Mouse (Mus musculus) MEL (cell line): ENCODE results near the gene Zfp513. TPM values are rescaled to one million over a fixed set of nuclear protein-coding genes. Genes with fewer than 3 reads are reported as not detected.

Source experiments
- DNase-seq: peaks from one replicate; pipeline ENCODE4 v3.0.0; 2011; ENCODE audit warnings: low read depth, low spot score
- H3K27ac ChIP-seq: 2 replicates; pipeline ENCODE4 v1.5.1; 2012; ENCODE audit warnings: low read depth, mild to moderate bottlenecking, control low read depth, low read length, moderate library complexity; ENCODE audit not compliant: control insufficient read depth
- H3K27me3 ChIP-seq, 2 experiments: fragments of 150-350 bp in 1 of 2; sonication (generic) in 1 of 2; 2 replicates each; pipeline ENCODE4 v1.6.1; 2012; ENCODE audit warnings: low read length in 2 of 2, mild to moderate bottlenecking in 2 of 2, improper control_type of control experiment in 1 of 2, moderate library complexity in 1 of 2; ENCODE audit not compliant: insufficient read depth in 2 of 2, control insufficient read depth in 1 of 2
- H3K36me3 ChIP-seq, 2 experiments: 2 replicates each; pipeline ENCODE4 v1.6.1; 2012 to 2014; ENCODE audit warnings: low read length in 2 of 2, improper control_type of control experiment in 1 of 2, inconsistent platforms in 1 of 2, mild to moderate bottlenecking in 1 of 2; ENCODE audit not compliant: insufficient read depth in 2 of 2, control insufficient read depth in 1 of 2
- H3K4me1 ChIP-seq, 2 experiments: fragments of 150-350 bp in 1 of 2; sonication (generic) in 1 of 2; 2 replicates each; pipeline ENCODE4 v1.6.1; 2012; ENCODE audit warnings: low read length in 2 of 2, improper control_type of control experiment in 1 of 2, mild to moderate bottlenecking in 1 of 2; ENCODE audit not compliant: insufficient read depth in 2 of 2, control insufficient read depth in 1 of 2
- H3K4me3 ChIP-seq, 2 experiments: fragments of 150-350 bp in 1 of 2; sonication (generic) in 1 of 2; 2 replicates each; pipeline ENCODE4 v1.5.1; 2012; ENCODE audit warnings: low read depth in 2 of 2, low read length in 2 of 2, mild to moderate bottlenecking in 2 of 2, moderate library complexity in 2 of 2, control low read depth in 1 of 2, improper control_type of control experiment in 1 of 2; ENCODE audit not compliant: control insufficient read depth in 1 of 2, insufficient read depth in 1 of 2
- H3K79me2 ChIP-seq: 2 replicates; pipeline ENCODE4 v1.6.1; 2012; ENCODE audit warnings: mild to moderate bottlenecking, low read length, moderate library complexity; ENCODE audit not compliant: control insufficient read depth, poor library complexity, insufficient read depth
- H3K9ac ChIP-seq: 2 replicates; pipeline ENCODE4 v1.6.1; 2012; ENCODE audit warnings: low read depth, mild to moderate bottlenecking, control low read depth, low read length, moderate library complexity; ENCODE audit not compliant: control insufficient read depth, poor library complexity, severe bottlenecking
- H3K9me3 ChIP-seq: fragments of 150-350 bp; sonication (generic); replicated peaks from 2 replicates; pipeline ENCODE4 v1.6.1; 2012; ENCODE audit warnings: mild to moderate bottlenecking, low read length, improper control_type of control experiment, moderate library complexity; ENCODE audit not compliant: insufficient read depth
- BHLHE40 ChIP-seq: IDR thresholded peaks from 2 replicates; pipeline ENCODE4 v1.6.1; 2012; ENCODE audit warnings: low read depth, mild to moderate bottlenecking, inconsistent platforms, low read length, improper control_type of control experiment, borderline replicate concordance
- CHD1 ChIP-seq: IDR thresholded peaks from 2 replicates; pipeline ENCODE4 v1.6.1; 2012; ENCODE audit warnings: low read depth, mild to moderate bottlenecking, inconsistent platforms, low read length, improper control_type of control experiment
- CHD2 ChIP-seq: IDR thresholded peaks from 2 replicates; pipeline ENCODE4 v1.6.1; 2011; ENCODE audit warnings: low read length, improper control_type of control experiment
- CTCF ChIP-seq, 3 experiments: IDR thresholded peaks in 2 of 3; conservative IDR thresholded peaks in 1 of 3; 2 replicates each; pipeline ENCODE4 v1.5.1; 2011 to 2012; ENCODE audit warnings: low read length in 3 of 3, low read depth in 2 of 3, mild to moderate bottlenecking in 2 of 3, improper control_type of control experiment in 1 of 3, inconsistent platforms in 1 of 3, mixed read lengths in 1 of 3, moderate library complexity in 1 of 3; ENCODE audit not compliant: control insufficient read depth in 1 of 3, insufficient read depth in 1 of 3, poor library complexity in 1 of 3, severe bottlenecking in 1 of 3
- E2F4 ChIP-seq: IDR thresholded peaks from 2 replicates; pipeline ENCODE4 v1.6.1; 2011; ENCODE audit warnings: low read depth, low read length, improper control_type of control experiment, borderline replicate concordance
- ELF1 ChIP-seq: IDR thresholded peaks from 2 replicates; pipeline ENCODE4 v1.6.1; 2014; ENCODE audit warnings: low read depth, mild to moderate bottlenecking, inconsistent platforms, low read length, improper control_type of control experiment, moderate library complexity
- EP300 ChIP-seq, 2 experiments: IDR thresholded peaks; 2 replicates each; pipeline ENCODE4 v1.6.1; 2011; ENCODE audit warnings: improper control_type of control experiment in 2 of 2, low read length in 2 of 2, low read depth in 1 of 2, mild to moderate bottlenecking in 1 of 2
- ETS1 ChIP-seq: IDR thresholded peaks from 2 replicates; pipeline ENCODE4 v1.6.1; 2012; ENCODE audit warnings: low read depth, mild to moderate bottlenecking, inconsistent platforms, low read length, improper control_type of control experiment, moderate library complexity
- GABPA ChIP-seq: IDR thresholded peaks from 2 replicates; pipeline ENCODE4 v1.6.1; 2012; ENCODE audit warnings: low read depth, mild to moderate bottlenecking, inconsistent platforms, low read length, improper control_type of control experiment, moderate library complexity
- GATA1 ChIP-seq: IDR thresholded peaks from 2 replicates; pipeline ENCODE4 v1.6.1; 2011; ENCODE audit warnings: low read depth, low read length, improper control_type of control experiment
- HCFC1 ChIP-seq: IDR thresholded peaks from 2 replicates; pipeline ENCODE4 v1.6.1; 2012; ENCODE audit warnings: low read depth, mild to moderate bottlenecking, inconsistent platforms, low read length, improper control_type of control experiment, moderate library complexity
- JUND ChIP-seq: IDR thresholded peaks from 2 replicates; pipeline ENCODE4 v1.6.1; 2011; ENCODE audit warnings: low read depth, mild to moderate bottlenecking, improper control_type of control experiment, low read length
- KAT2A ChIP-seq: conservative IDR thresholded peaks from 2 replicates; pipeline ENCODE4 v1.6.1; 2012; ENCODE audit warnings: low read depth, low read length, improper control_type of control experiment, inconsistent platforms
- MAFK ChIP-seq: IDR thresholded peaks from 2 replicates; pipeline ENCODE4 v1.6.1; 2011; ENCODE audit warnings: low read depth, mild to moderate bottlenecking, low read length, improper control_type of control experiment, borderline replicate concordance
- MAX ChIP-seq: IDR thresholded peaks from 2 replicates; pipeline ENCODE4 v1.6.1; 2011; ENCODE audit warnings: low read length, improper control_type of control experiment
- MAZ ChIP-seq: IDR thresholded peaks from 2 replicates; pipeline ENCODE4 v1.6.1; 2012; ENCODE audit warnings: low read depth, mild to moderate bottlenecking, inconsistent platforms, low read length, improper control_type of control experiment
- MEF2A ChIP-seq: IDR thresholded peaks from 2 replicates; pipeline ENCODE4 v1.6.1; 2014; ENCODE audit warnings: low read depth, mild to moderate bottlenecking, inconsistent platforms, low read length, improper control_type of control experiment; ENCODE audit not compliant: poor library complexity, insufficient replicate concordance, severe bottlenecking; ENCODE audit errors: extremely low read depth
- MXI1 ChIP-seq: IDR thresholded peaks from 2 replicates; pipeline ENCODE4 v1.6.1; 2011; ENCODE audit warnings: mild to moderate bottlenecking, low read depth, low read length, improper control_type of control experiment
- MYB ChIP-seq: IDR thresholded peaks from 2 replicates; pipeline ENCODE4 v1.6.1; 2011; ENCODE audit warnings: mild to moderate bottlenecking, low read depth, low read length, improper control_type of control experiment
- MYC ChIP-seq: IDR thresholded peaks from 2 replicates; pipeline ENCODE4 v1.6.1; 2011; ENCODE audit warnings: low read depth, mild to moderate bottlenecking, low read length, improper control_type of control experiment, moderate library complexity
- NELFE ChIP-seq: IDR thresholded peaks from 2 replicates; pipeline ENCODE4 v1.6.1; 2011; ENCODE audit warnings: low read depth, low read length, improper control_type of control experiment
- NRF1 ChIP-seq: IDR thresholded peaks from 2 replicates; pipeline ENCODE4 v1.6.1; 2014; ENCODE audit warnings: low read depth, mild to moderate bottlenecking, inconsistent platforms, low read length, improper control_type of control experiment, moderate library complexity; ENCODE audit not compliant: poor library complexity, insufficient read depth, severe bottlenecking
- POLR2A ChIP-seq, 2 experiments: IDR thresholded peaks; 2 replicates each; pipeline ENCODE4 v1.6.1; 2011 to 2012; ENCODE audit warnings: low read length in 2 of 2, mild to moderate bottlenecking in 2 of 2, control low read depth in 1 of 2, improper control_type of control experiment in 1 of 2, low read depth in 1 of 2, moderate library complexity in 1 of 2; ENCODE audit not compliant: control insufficient read depth in 1 of 2, insufficient read depth in 1 of 2, poor library complexity in 1 of 2
- POLR2AphosphoS2 ChIP-seq: IDR thresholded peaks from 2 replicates; pipeline ENCODE4 v1.6.1; 2011; ENCODE audit warnings: low read length, improper control_type of control experiment
- POLR2AphosphoS5 ChIP-seq: IDR thresholded peaks from 2 replicates; pipeline ENCODE4 v1.6.1; 2012; ENCODE audit warnings: low read depth, borderline replicate concordance, mild to moderate bottlenecking, inconsistent platforms, low read length, moderate library complexity, mixed read lengths
- RAD21 ChIP-seq: IDR thresholded peaks from 2 replicates; pipeline ENCODE4 v1.6.1; 2011; ENCODE audit warnings: mild to moderate bottlenecking, low read depth, low read length, improper control_type of control experiment
- RCOR1 ChIP-seq: IDR thresholded peaks from 2 replicates; pipeline ENCODE4 v1.6.1; 2012; ENCODE audit warnings: low read depth, mild to moderate bottlenecking, inconsistent platforms, low read length, improper control_type of control experiment
- SIN3A ChIP-seq: IDR thresholded peaks from 2 replicates; pipeline ENCODE4 v1.6.1; 2012; ENCODE audit warnings: low read length, improper control_type of control experiment, inconsistent platforms
- SMC3 ChIP-seq: IDR thresholded peaks from 2 replicates; pipeline ENCODE4 v1.6.1; 2011; ENCODE audit warnings: low read depth, low read length, improper control_type of control experiment
- TBP ChIP-seq: IDR thresholded peaks from 2 replicates; pipeline ENCODE4 v1.8.0; 2011; ENCODE audit warnings: low read depth, low read length, improper control_type of control experiment
- TCF12 ChIP-seq: IDR thresholded peaks from 2 replicates; pipeline ENCODE4 v1.6.1; 2014; ENCODE audit warnings: low read depth, mild to moderate bottlenecking, inconsistent platforms, low read length, improper control_type of control experiment, moderate library complexity
- UBTF ChIP-seq: IDR thresholded peaks from 2 replicates; pipeline ENCODE4 v1.6.1; 2012; ENCODE audit warnings: low read depth, mild to moderate bottlenecking, inconsistent platforms, low read length, improper control_type of control experiment, moderate library complexity, borderline replicate concordance; ENCODE audit not compliant: insufficient read depth
- USF1 ChIP-seq: IDR thresholded peaks from 2 replicates; pipeline ENCODE4 v1.6.1; 2014; ENCODE audit warnings: low read depth, mild to moderate bottlenecking, inconsistent platforms, low read length, improper control_type of control experiment, moderate library complexity
- USF2 ChIP-seq, 2 experiments: IDR thresholded peaks; 2 replicates each; pipeline ENCODE4 v1.6.1; 2011 to 2012; ENCODE audit warnings: improper control_type of control experiment in 2 of 2, low read length in 2 of 2, borderline replicate concordance in 1 of 2, inconsistent platforms in 1 of 2, low read depth in 1 of 2, mild to moderate bottlenecking in 1 of 2; ENCODE audit not compliant: insufficient read depth in 1 of 2
- ZC3H11A ChIP-seq: IDR thresholded peaks from 2 replicates; pipeline ENCODE4 v1.6.1; 2012; ENCODE audit warnings: low read depth, mild to moderate bottlenecking, inconsistent platforms, low read length, improper control_type of control experiment
- ZKSCAN1 ChIP-seq: IDR thresholded peaks from 2 replicates; pipeline ENCODE4 v1.6.1; 2012; ENCODE audit warnings: low read depth, mild to moderate bottlenecking, inconsistent platforms, low read length, improper control_type of control experiment, moderate library complexity
- ZNF384 ChIP-seq: IDR thresholded peaks from 2 replicates; pipeline ENCODE4 v1.6.1; 2012; ENCODE audit warnings: low read depth, mild to moderate bottlenecking, inconsistent platforms, low read length, improper control_type of control experiment
- polyA plus RNA-seq, 2 experiments: library from polyadenylated mRNA; stranded (reverse) in 1 of 2; unstranded in 1 of 2; fragments of >175 nt in 1 of 2; fragments of >200 nt in 1 of 2; gene quantifications; 2 replicates each; pipeline versions ENCODE4 v1.2.1 to v1.2.4; 2012; ENCODE audit warnings: low replicate concordance in 2 of 2, low read depth in 1 of 2; ENCODE audit not compliant: insufficient read length in 2 of 2, insufficient read depth in 1 of 2, missing spikeins in 1 of 2
- total RNA-seq: library from RNA; depleted of rRNA; stranded (reverse); fragments of 300-350 nt; gene quantifications from 2 replicates; pipeline ENCODE4 v1.2.3, GENCODE M21; 2012

The Zfp513 gene
- total and polyA plus RNA-seq, 3 experiments, result 7.0 to 15.2 TPM; not detected in 1

DNA sequence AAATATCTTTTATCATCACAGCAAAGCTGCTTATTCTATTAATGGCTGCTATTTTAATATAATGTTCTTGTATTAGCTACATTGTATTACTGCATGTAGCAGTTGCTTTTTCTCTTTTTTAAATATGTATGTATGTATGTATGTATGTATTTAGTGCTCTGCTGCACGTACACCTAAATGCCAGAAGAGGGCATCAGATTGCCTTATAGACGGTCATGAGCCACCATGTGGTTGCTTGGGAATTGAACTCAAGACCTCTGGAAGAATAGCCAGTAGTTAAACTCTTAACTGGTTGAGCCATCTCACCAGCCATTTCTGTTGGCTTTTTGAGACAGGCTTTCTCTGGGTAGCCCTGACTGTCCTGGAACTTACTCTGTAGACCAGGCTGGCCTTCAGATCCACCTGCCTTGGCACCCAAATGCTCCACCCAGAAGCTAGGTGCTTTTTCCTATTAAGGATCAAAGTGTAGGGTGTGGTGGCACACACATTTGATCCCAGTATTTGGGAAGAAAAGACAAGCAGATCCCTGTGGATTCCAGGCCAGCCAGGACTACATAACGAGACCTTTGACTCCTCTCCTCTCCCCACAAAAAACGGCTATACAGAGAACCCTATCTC, 13.8 kb downstream of the Zfp513 start:
- no peak overlapping the region for H3K9ac ChIP-seq
- H3K27ac ChIP-seq, result no peak overlapping the region
- DNase-seq, result peak; percentile 80
- H3K4me1 ChIP-seq, result peaks cover 6 to 23% of the 10 kb centered on the region in 2 experiments
- H3K27me3 ChIP-seq, result no peaks in the 10 kb centered on the region
- H3K36me3 ChIP-seq, result peaks cover 5 to 23% of the 10 kb centered on the region in 2 experiments
- no peak overlapping the region for H3K4me3 ChIP-seq
- H3K9me3 ChIP-seq, result no peaks in the 10 kb centered on the region
- peaks cover 15% of the 10 kb centered on the region for H3K79me2 ChIP-seq
- no peak for TF ChIP-seq GATA1
- TF ChIP-seq POLR2AphosphoS5, result no peak
- TF ChIP-seq E2F4, result no peak
- no peak for TF ChIP-seq POLR2A (IDR thresholded peaks at IDR 0.05; ENCODE audit: control insufficient read depth in 1 of 2, insufficient read depth in 1 of 2, low read depth in 1 of 2, low read length in 2 of 2, poor library complexity in 1 of 2)
- no peak for TF ChIP-seq GABPA
- TF ChIP-seq HCFC1, result peak; percentile 23; the same call in 1 of the 2 replicates
- TF ChIP-seq CTCF (IDR thresholded peaks at IDR 0.05 in 2 of 3, conservative IDR thresholded peaks at IDR 0.05 in 1 of 3; ENCODE audit: control insufficient read depth in 1 of 3, insufficient read depth in 1 of 3, low read depth in 2 of 3, low read length in 3 of 3, poor library complexity in 1 of 3, severe bottlenecking in 1 of 3), result peak; percentile 59 to 89 (median 67)
- no peak for TF ChIP-seq ELF1
- no peak for TF ChIP-seq NRF1
- no peak for TF ChIP-seq USF1
- no peak for TF ChIP-seq MEF2A
- TF ChIP-seq UBTF, result no peak
- no peak for TF ChIP-seq NELFE
- no peak for TF ChIP-seq MAZ
- TF ChIP-seq USF2 (IDR thresholded peaks at IDR 0.05; ENCODE audit: borderline replicate concordance in 1 of 2, insufficient read depth in 1 of 2, low read depth in 1 of 2, low read length in 2 of 2), result no peak
- TF ChIP-seq MAX, result peak; percentile 26; the same call in 1 of the 2 replicates
- no peak for TF ChIP-seq RCOR1
- TF ChIP-seq ZC3H11A, result no peak; the same call in 1 of the 2 replicates
- peak; percentile 46; the same call in 1 of the 2 replicates for TF ChIP-seq SIN3A
- no peak for TF ChIP-seq ZKSCAN1
- TF ChIP-seq POLR2AphosphoS2, result no peak
- no peak for TF ChIP-seq EP300 (IDR thresholded peaks at IDR 0.05; ENCODE audit: low read depth in 1 of 2, low read length in 2 of 2)
- no peak for TF ChIP-seq BHLHE40
- no peak for TF ChIP-seq CHD2
- TF ChIP-seq ZNF384, result 0 out of 2 replicates have a peak, but pooled peaks have one; percentile 21
- TF ChIP-seq ETS1, result no peak
- peak; percentile 72 for TF ChIP-seq TBP
- TF ChIP-seq MYB, result no peak
- peak; percentile 67 for TF ChIP-seq SMC3
- no peak for TF ChIP-seq CHD1
- TF ChIP-seq RAD21, result peak; percentile 53
- TF ChIP-seq JUND, result no peak
- TF ChIP-seq KAT2A, result no peak
- peak; percentile 41; the same call in 1 of the 2 replicates for TF ChIP-seq MXI1
- peak; percentile 95 for TF ChIP-seq MYC
- TF ChIP-seq TCF12, result no peak
- no peak for TF ChIP-seq MAFK
